Mouse (Mus musculus) heart, embryonic 14.5 days (tissue): ENCODE measurements around the gene Allc. TPM values are rescaled to one million over a fixed set of nuclear protein-coding genes. Genes with fewer than 3 reads are reported as not detected.

Source experiments
- ATAC-seq: fragments of 200-750 bp; cut with Nextera tagmentation; 2 replicates; pipeline ENCODE4 v1.8.0; 2017; ENCODE audit warnings: low read depth, moderate TSS enrichment; ENCODE audit not compliant: insufficient number of reproducible peaks, insufficient read depth, low FRiP score
- H3K27ac ChIP-seq, 2 experiments: fragments of 200-500 bp in 1 of 2; fragments of 300-500 bp in 1 of 2; sonication (generic) in 1 of 2; replicated peaks in 1 of 2; 2 replicates each; pipeline ENCODE4 v1.5.1; 2012 to 2014; ENCODE audit warnings: low read depth in 2 of 2, low read length in 2 of 2, control low read depth in 1 of 2, mild to moderate bottlenecking in 1 of 2, mixed read lengths in 1 of 2; ENCODE audit not compliant: control insufficient read depth in 1 of 2, insufficient read depth in 1 of 2
- H3K27me3 ChIP-seq: fragments of 300-500 bp; sonication (generic); 2 replicates; pipeline ENCODE4 v1.6.1; 2014; ENCODE audit warnings: mild to moderate bottlenecking, low read length, control low read depth; ENCODE audit not compliant: control insufficient read depth, insufficient read depth
- H3K36me3 ChIP-seq: fragments of 300-500 bp; sonication (generic); 2 replicates; pipeline ENCODE4 v1.6.1; 2014; ENCODE audit warnings: mild to moderate bottlenecking, control low read depth, low read length, mixed read lengths; ENCODE audit not compliant: control insufficient read depth, insufficient read depth
- H3K4me1 ChIP-seq, 2 experiments: fragments of 200-500 bp in 1 of 2; fragments of 300-500 bp in 1 of 2; sonication (generic) in 1 of 2; 2 replicates each; pipeline ENCODE4 v1.6.1; 2012 to 2014; ENCODE audit warnings: low read length in 2 of 2, control low read depth in 1 of 2, mixed read lengths in 1 of 2; ENCODE audit not compliant: control insufficient read depth in 2 of 2, insufficient read depth in 2 of 2
- H3K4me2 ChIP-seq: fragments of 300-500 bp; sonication (generic); 2 replicates; pipeline ENCODE4 v1.6.1; 2014; ENCODE audit warnings: mild to moderate bottlenecking, low read length
- H3K4me3 ChIP-seq, 2 experiments: fragments of 200-500 bp in 1 of 2; fragments of 300-500 bp in 1 of 2; sonication (generic) in 1 of 2; 2 replicates each; pipeline ENCODE4 v1.5.1; 2012 to 2014; ENCODE audit warnings: low read length in 2 of 2, mild to moderate bottlenecking in 2 of 2, control low read depth in 1 of 2, low read depth in 1 of 2, moderate library complexity in 1 of 2; ENCODE audit not compliant: control insufficient read depth in 1 of 2, insufficient read depth in 1 of 2
- H3K9ac ChIP-seq: fragments of 300-500 bp; sonication (generic); 2 replicates; pipeline ENCODE4 v1.6.1; 2014; ENCODE audit warnings: mild to moderate bottlenecking, low read length
- H3K9me3 ChIP-seq: fragments of 300-500 bp; sonication (generic); 2 replicates; pipeline ENCODE4 v1.6.1; 2016; ENCODE audit warnings: low read length, control low read depth; ENCODE audit not compliant: control insufficient read depth
- WGBS: fragments of 180-500 bp; shearing (Covaris S2); extraction: QIAGEN DNeasy Blood & Tissue Kit; methylation state at CpG from one replicate; pipeline ENCODE4 v1.1.7; 2014; 5-methylcytosine and 5-hydroxymethylcytosine counted together
- polyA plus RNA-seq: library from polyadenylated mRNA; unstranded; fragments of >200 nt; fragmentation: Nextera tagmentation; extraction: Ambion mirVana; gene quantifications from 2 replicates; pipeline ENCODE4 v1.2.1, GENCODE M21; 2014

The Allc gene
- polyA plus RNA-seq, 1 experiment from 2014 or later = not detected

DNA sequence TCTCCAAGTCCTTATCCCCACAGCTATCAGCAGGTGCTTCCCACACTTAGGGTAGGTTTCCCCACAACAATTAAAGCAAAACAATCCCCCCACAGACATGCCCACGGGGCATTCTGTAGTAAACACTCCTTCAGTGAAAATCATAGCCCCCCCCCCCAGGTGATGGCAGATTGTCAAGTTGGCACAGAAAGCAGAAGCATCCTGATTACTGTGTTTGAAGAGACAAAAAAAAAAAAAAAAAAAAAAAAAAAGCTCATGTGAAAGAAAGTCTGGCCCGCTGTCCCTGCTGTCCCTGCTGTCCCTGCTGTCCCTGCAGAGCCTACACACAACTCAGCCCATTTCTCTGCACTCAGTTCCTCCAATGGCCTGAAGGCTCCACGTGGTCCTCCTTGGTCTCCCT lies 1.7 kb upstream of the Allc start:
- no peak for ATAC-seq
- WGBS = 69% methylated on average over 3 of the region's 3 CpGs

DNA sequence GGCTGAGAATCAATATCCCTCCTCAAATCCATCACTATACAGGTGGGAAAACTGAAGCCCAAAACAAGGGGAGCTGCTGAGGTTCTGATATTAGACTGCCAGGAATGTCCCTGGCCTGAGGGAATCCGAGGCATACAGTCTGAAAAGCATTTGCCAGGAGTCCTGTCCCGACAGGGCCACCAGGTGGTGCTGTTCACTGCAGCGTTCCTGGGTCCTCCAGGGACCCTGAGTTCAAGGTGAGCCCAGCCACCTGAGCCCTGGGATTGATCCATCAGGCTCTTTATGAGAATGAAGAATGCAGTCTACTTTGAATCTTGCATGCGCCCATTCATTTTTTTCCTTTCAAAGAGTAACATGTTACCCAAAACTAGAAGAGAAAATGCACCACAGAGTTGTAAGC lies 3.2 kb downstream of the Allc start:
- ATAC-seq = no peak
- Histone ChIP-seq H3K27ac (no peak overlapping the region), H3K9me3 (no peaks in the 10 kb centered on the region), H3K9ac (no peak overlapping the region), H3K36me3 (no peaks in the 10 kb centered on the region), H3K4me1 (no peaks in the 10 kb centered on the region), H3K4me3 (no peak overlapping the region), H3K27me3 (no peaks in the 10 kb centered on the region), H3K4me2 (no peak overlapping the region)
- WGBS = 26% methylated on average over 4 of the region's 4 CpGs

More for the DNA sequence above, 1.7 kb upstream of the Allc start:
- no peaks in the 10 kb centered on the region for H3K36me3 ChIP-seq
- no peak overlapping the region for H3K9ac ChIP-seq
- no peaks in the 10 kb centered on the region for H3K9me3 ChIP-seq
- no peak overlapping the region for H3K27ac ChIP-seq
- no peak overlapping the region for H3K4me2 ChIP-seq
- H3K4me1 ChIP-seq = no peaks in the 10 kb centered on the region; a peak in 1 of 4 replicates
- no peak overlapping the region for H3K4me3 ChIP-seq
- peaks cover 13% of the 10 kb centered on the region; the same call in 1 of the 2 replicates for H3K27me3 ChIP-seq

DNA sequence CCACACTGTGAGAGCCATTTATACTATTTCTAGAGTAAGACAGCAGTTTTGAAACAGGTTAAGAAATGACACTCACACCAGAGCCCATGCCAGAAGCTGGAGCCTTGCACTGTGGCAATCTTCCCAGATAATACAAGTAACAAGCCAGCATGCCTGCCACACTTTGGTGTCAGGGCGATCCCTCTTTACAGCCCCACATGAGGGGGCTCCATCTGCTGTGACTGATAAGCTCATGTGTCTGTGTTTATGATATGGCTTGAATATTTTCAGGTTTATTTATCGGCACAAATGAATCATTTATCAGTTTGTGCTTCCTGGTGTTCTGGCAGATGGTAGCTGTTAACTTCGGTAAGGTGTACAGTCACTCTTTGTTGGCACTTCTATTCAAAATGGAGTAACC lies 4.2 kb downstream of the Allc start:
- Histone ChIP-seq H3K27ac (no peak overlapping the region), H3K4me3 (no peak overlapping the region), H3K9me3 (0 out of 2 replicates have a peak, but pooled peaks cover 5% of the 10 kb centered on the region), H3K4me2 (no peak overlapping the region), H3K9ac (no peak overlapping the region), H3K27me3 (no peaks in the 10 kb centered on the region), H3K36me3 (no peaks in the 10 kb centered on the region), H3K4me1 (no peaks in the 10 kb centered on the region)
- no peak for ATAC-seq
- WGBS = 69% methylated on average over 3 of the region's 3 CpGs

DNA sequence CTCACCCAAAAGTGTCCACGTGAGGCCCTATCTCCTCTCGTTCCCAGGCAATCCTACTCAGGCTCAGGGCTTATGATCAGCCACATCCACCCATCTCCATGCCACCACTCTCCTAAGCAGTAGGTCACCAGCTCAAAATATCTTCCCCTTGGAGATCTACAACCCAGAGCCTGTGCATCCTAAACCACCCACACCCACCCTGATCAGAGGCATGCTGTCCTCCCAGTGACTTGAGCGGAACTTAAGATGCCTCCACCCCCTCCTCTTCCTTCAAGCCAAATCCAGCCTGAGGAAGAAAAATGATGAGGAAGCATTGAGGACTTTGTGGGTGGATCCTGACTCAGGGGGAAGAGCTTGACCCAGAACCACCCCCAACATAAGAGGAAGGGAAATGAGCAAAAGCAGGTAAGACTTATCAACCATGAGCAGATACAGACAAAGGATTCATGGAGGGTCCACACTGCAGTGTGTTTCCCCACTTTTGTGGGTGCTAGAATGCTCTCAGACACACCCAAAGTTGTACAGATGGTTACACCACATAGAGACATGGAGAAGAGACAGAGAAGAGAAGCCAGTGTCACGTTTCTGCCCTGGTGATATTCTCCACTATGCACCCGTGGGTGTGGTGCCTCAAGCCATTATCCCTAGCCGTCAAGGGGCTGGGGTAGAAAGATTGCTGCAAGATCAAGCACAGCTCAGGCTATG lies 6.8 kb downstream of the Allc start:
- Histone ChIP-seq H3K27ac (no peak overlapping the region), H3K36me3 (no peaks in the 10 kb centered on the region), H3K4me3 (no peak overlapping the region), H3K4me1 (no peaks in the 10 kb centered on the region), H3K4me2 (no peak overlapping the region), H3K9me3 (0 out of 2 replicates have a peak, but pooled peaks cover 5% of the 10 kb centered on the region), H3K9ac (no peak overlapping the region), H3K27me3 (no peaks in the 10 kb centered on the region)
- ATAC-seq = no peak
- WGBS = 59% methylated on average over 6 of the region's 6 CpGs

DNA sequence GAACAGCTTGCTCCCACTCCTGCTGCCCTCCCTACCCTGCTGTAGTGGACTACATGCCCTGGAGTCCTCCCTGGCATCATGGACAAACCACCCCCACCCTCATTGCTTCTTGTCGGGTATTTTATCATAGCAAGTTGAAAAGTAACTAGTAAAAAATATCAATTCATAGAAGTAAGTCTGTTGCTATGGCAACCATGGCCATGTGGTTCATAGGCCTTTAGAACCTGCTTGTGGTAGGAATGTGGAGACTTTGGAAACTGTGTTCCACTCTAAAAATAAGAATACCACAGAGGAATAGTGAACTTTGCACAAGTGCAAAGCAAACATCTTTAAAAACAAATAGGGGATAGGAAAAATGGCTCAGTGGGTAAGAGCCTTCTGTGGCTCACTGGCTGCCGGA lies 10.1 kb downstream of the Allc start:
- no peak for ATAC-seq
- Histone ChIP-seq H3K4me3 (no peak overlapping the region), H3K9ac (no peak overlapping the region), H3K4me1 (no peaks in the 10 kb centered on the region), H3K9me3 (0 out of 2 replicates have a peak, but pooled peaks cover 5% of the 10 kb centered on the region), H3K36me3 (no peaks in the 10 kb centered on the region), H3K27me3 (no peaks in the 10 kb centered on the region), H3K27ac (no peak overlapping the region), H3K4me2 (no peak overlapping the region)
- WGBS = 83% methylated on average over 2 of the region's 2 CpGs

- H3K27me3 ChIP-seq = no peaks in the 10 kb centered on the region
- no peaks in the 10 kb centered on the region; a peak in 1 of 4 replicates for H3K4me1 ChIP-seq
- no peak within 1 kb of the TSS for H3K27ac ChIP-seq
Observed at GRCm38 (mm10) chr12:28552299-28552698, 30.0 kb downstream of the Allc start, which contains the start of gene Dcdc2c. Gene Dcdc2c, minus strand, starts transcription at chr12:28552399.

DNA sequence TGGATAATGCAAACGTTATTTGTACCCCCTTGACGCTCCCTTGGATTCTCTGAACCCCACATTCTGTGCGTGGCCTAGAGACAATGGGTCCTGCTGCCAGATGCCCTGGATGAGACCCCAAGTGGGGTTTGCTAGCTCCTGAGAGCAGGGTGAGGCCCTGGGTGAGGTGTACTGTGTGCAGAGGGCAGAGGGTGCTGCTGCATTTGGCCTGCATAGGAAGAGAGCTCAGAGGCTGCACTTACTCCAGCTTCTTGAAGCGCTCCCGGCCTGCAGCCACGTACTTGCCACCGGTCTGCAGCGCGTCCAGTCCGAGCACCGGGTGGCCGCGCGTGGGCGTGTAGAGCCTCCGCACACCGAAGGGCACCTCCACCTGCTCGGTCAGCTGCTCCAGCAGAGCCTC lies 30.5 kb downstream of the Allc start:
- Histone ChIP-seq H3K9ac (no peak overlapping the region), H3K27me3 (no peaks in the 10 kb centered on the region), H3K27ac (no peak overlapping the region), H3K4me1 (no peaks in the 10 kb centered on the region; a peak in 1 of 4 replicates), H3K9me3 (no peaks in the 10 kb centered on the region), H3K36me3 (no peaks in the 10 kb centered on the region), H3K4me3 (no peak overlapping the region), H3K4me2 (peak overlapping the region; percentile 49)
- 55% methylated on average over 18 of the region's 18 CpGs for WGBS
- no peak for ATAC-seq

More at GRCm38 (mm10) chr12:28552299-28552698, 30.0 kb downstream of the Allc start, which contains the start of gene Dcdc2c:
- no peaks in the 10 kb centered on the region for H3K9me3 ChIP-seq
- no peak within 1 kb of the TSS for H3K4me3 ChIP-seq
- no peak for ATAC-seq
- H3K9ac ChIP-seq = no peak within 1 kb of the TSS
- peak within 1 kb of the TSS; percentile 49 for H3K4me2 ChIP-seq
- H3K36me3 ChIP-seq = no peaks in the 10 kb centered on the region
- WGBS = 54% methylated on average over 15 of the region's 15 CpGs

- no peak for ATAC-seq
- H3K4me3 ChIP-seq = no peak overlapping the region
- no peaks in the 10 kb centered on the region for H3K27me3 ChIP-seq
- no peak overlapping the region for H3K9ac ChIP-seq
- no peaks in the 10 kb centered on the region; a peak in 1 of 4 replicates for H3K4me1 ChIP-seq
- no peaks in the 10 kb centered on the region for H3K9me3 ChIP-seq
- no peak overlapping the region for H3K4me2 ChIP-seq
- WGBS = 28% methylated on average over 4 of the region's 4 CpGs
- no peaks in the 10 kb centered on the region for H3K36me3 ChIP-seq
- no peak overlapping the region for H3K27ac ChIP-seq
Observed at GRCm38 (mm10) chr12:28548887-28549286, 33.4 kb downstream of the Allc start.
